Mouse (Mus musculus) liver (tissue): ENCODE measurements around the gene Prickle4.
"Not testable (repeated sequence)": the region's sequence is repeated elsewhere in the genome, so short reads cannot be mapped to it uniquely, and the experiment has no call there.

Source experiments
- DNase-seq: peaks from one replicate; pipeline ENCODE4 v3.0.0-alpha.2; 2020; ENCODE audit warnings: mixed read lengths

Prickle4 gene

DNA sequence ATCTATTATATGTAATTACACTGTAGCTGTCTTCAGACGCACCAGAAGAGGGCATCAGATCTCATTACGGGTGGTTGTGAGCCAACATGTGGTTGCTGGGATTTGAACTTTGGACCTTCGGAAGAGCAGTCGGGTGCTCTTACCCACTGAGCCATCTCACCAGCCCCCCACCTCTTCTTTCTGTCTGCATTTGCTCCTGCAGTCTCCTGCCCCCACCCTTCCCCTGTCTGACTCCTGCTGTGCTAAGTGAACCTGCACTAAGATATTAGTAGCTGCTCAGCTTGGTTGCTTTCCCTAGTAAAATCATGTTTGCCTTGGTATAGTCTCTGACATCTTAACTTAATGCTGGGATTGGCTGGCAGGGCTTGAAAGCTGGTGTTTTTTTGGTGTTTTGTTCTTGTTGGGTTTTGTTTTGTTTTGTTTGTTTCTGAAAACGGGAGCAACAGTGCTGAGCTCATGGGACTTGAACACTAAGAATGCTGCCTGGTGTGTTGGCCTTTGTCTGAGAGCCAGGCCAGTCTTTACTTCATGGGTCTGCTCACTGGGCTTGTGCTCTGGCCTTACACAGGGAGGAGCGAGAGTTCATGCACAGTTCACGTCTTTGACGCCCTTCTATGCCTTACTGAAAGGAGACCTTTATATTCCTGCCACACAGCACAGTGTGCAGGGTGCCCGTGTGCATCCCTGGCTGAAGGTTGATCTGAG is 31.4 kb downstream of the Prickle4 start:
- no peak for DNase-seq

DNA sequence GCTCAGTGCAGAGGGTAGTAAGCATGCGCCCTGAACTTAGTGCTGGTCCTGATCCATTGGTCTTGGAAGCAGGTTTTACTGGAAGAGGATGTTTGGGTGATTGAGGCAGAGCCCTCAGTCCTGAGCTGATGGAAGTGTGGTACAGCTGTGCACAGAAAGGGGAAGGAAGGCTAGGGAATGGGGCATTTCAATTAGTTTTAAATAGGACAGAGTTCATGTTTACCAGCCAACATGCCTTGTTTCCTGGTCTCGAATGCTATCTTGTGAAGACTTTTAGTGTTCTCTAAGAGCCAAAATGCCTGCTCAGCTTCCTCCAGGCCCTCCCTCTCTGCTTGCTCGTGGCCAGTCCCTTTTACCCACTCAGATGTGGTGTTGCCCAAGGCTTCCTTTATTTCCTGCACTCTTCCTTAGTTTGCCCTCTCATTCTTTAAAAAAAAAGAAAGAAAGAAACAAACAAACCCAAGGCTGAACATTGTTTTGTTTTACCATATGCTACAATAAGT is 35.7 kb downstream of the Prickle4 start:
- no peak for DNase-seq

DNA sequence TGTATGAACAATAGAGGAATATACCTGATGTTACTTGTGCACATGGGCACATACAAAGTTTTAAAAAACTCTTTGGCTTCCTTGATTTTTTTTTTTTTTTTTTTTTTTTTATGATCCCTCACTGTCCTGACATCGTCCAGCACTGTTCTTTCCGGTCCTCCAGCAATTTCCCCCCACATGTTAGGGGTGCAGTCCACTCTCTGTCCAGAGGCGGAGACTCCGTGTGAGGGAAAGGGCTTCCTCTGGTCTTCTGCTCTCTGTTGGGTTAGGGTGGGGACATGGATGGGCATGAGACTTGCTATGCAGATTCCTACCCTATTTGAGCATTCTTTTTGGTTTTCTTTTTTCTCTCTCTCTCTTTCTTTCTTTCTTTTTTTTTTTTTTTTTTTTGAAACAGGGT is 36.6 kb downstream of the Prickle4 start:
- no peak for DNase-seq

DNA sequence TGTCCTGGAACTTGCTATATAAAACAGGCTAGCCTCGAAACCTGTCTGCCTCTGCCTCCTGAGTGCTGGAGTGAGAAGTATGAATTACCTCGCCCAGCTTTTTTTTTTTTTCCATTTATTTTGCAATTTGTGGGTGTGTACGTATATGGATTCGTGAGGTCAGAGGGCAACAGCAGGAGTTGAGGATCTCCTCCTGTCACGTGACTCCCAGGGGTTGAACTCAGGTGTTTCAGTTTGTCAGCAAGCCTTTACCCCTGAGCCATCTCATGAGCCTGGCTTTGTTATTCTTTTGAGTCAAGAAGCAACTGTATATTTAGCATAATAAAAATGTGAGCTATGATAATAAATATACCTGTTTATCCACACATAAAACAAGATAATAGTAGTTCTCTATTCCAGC is 38.8 kb downstream of the Prickle4 start:
- no peak for DNase-seq

DNA sequence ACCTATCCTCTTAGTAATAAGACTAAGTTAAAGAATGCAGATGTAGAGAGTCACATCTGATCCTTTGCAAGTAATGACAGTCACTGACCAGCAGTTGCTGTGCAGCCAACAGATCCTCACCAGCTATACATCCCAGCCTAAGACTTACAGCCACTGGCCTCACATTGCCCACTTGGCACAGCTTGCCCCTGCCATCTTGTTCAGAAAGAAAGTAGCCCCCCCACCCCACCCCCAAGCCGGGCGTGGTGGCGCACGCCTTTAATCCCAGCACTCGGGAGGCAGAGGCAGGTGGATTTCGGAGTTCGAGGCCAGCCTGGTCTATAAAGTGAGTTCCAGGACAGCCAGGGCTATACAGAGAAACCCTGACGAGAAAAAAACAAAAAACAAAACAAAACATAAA is 40.2 kb downstream of the Prickle4 start:
- not testable (repeated sequence) for DNase-seq

DNA sequence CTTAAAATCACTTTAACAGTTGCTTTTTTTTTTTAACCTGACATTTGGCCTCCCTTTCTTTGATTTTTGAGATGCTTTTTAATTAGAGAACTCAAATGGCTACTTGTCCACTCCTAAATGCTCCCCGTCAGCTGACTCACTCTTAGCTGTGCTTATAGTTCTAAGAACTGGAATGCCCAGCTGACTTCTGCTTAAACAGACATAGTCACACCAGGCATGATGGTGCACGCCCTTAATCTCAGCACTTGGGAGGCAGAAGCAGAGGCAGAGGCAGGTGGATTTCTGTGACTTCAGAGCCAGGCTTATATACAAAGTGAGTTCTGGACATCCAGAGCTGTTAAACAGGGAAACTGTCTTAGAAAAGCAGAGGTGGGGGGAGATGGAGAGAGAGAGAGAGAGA is 42.6 kb downstream of the Prickle4 start:
- DNase-seq = no peak

DNA sequence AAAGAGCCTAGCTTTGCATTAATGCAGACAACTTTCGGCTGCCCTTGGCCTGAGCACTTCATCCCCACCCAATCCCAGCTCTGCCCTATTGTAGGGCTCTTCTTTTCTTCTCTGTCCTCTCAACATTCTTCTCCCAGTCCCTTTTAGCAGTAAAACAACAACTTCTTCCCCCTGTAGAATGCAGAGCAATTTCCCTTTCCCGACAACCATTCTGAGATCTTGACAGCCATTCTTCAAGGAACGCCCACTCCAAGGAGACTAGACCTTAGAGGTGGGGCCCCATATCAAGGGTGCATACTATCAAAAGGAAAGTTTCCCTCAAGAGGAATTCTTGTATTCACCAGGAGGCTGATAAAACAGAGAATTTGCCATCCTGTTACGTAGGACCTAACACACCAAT is 45.6 kb downstream of the Prickle4 start:
- DNase-seq = no peak

DNA sequence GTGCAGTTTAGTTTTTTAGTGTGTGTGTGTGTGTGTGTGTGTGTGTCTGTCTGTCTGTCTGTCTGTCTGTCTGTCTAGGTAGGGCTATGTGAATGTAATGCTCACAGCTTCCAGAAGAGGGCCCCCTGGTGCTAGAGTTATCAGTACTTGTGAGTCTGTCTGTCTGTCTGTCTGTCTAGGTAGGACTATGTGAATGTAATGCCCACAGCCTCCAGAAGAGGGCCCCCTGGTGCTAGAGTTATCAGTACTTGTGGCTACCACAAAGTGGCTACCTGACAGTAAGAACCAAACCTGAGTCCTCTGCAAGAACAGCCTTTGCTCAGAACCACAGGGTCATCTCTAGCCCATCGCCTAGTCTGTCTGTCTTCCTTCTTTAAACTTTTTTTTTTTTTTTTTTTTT is 47.9 kb downstream of the Prickle4 start:
- DNase-seq = peak; percentile 87

DNA sequence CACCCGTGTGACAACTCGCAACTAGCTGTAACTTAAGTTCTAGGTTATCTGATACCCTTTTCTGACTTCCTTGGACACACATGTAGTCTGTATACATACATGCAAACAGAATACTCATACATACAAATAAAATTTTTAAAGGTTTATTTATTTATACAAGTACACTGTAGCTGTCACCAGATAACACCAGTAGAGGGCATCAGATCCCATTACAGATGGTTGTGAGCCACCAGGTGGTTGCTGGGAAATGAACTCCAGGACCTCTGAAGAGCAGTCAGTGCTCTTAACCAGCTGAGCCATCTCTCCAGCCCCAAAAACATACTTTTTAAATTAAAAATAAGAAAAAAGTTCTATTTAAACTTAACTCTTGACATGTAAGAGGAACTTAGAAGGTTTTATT is 51.5 kb downstream of the Prickle4 start:
- DNase-seq = no peak
